Mouse (Mus musculus) neural tube, embryonic 10.5 days (tissue): ENCODE measurements around the gene Slc9a7.

Experiments used
- DNase-seq: peaks from one replicate; pipeline ENCODE4 v3.0.0-alpha.2; 2017; ENCODE audit warnings: low spot score; ENCODE audit errors: extremely low spot score

Gene Slc9a7

DNA sequence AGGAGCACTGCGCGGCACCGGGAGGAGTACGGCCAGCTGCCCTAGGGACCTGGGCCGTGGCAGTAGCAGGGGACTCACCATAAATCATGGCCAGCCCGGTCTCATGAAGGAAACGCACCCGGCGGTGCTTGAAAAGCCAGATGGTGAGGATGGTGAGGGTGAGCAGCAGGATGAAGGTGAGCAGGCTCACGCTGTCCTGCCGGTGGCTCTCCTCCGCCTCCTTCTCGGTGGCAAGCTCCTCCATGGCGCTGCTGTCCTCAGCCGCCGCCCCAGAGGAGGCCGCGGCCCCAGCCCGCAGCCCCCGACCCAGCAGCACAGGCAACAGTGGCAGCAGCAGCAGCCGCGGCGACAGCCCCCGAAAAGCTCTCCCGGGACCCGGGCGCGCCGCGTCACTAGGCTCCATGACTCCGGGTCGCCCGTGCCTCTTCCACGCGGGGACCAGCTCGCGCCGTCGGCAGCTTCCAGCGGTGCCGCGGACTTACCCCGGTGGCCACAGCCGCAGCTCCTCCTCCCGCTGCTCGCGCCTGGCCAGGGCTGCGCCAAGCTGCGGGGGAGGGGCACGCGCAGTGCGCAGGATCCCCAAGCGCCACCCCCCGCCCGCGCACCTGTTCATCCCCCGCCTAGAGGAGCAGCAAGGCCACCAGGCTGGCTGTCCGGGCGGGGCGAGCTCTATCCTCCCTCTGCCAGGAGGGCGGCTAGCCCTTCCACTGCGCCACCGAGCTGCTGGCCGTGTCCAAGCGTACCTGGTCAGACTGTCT, at the start of gene Slc9a7:
TSS of gene Slc9a7 (minus strand) at position 526 of the 758 bp plus-strand sequence.
- DNase-seq: peak; percentile 50

DNA sequence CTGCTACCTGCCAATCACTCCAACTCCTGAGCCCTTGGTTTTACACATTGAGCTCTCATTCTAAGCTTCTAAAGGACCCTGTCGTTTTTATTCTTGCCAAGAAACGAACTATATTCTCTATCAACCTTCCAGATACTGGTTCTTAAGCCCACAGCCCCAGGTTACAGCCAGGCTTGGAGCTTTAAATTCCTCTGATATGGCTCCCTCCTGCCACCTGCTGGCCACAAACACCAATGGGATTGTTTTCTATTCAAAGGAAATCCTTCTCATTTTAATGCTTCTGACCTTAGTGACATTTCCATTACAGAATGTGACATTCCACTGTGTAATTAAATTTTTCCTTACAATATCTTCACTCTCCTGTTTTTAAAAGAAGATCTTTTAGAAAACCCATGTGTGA, 44.1 kb upstream of the Slc9a7 start:
- DNase-seq: peak; percentile 17

DNA sequence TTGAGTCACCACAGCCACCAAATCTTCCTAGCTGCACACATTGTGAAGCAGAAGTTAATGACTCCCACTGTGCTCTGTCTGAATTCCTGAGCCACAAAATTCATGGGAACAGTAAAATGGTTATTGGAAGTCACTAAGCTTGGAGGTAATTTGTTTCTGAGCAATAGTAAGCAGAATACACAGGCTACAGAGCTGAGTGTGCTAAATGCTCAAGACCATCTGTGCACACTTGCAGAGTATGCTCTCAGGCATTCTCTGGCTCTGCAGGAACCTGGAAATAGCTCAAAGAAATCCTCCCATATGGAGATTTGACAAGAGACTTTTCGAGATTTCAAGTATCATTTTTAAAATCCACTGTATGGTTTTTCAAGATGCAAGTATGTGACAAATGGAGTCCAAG, 41.1 kb upstream of the Slc9a7 start:
- no peak for DNase-seq

DNA sequence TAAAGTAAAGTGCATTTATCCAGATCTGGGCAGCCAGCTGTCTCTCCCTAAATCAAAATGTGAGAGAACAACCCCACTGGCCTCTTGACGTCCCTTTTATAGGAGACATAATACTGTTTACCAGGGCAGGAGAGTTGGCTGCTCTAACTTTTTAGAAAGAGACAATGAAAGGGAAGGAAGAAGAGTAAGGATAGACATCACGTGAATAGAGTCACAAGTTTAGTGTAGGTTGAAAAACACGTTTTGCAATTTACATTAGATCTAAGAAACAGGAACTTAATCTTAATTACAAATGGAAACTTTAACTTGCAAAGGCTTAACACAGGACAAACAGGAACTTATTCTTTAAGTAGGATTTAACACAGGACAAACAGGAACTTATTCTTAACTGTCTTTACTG, 15.6 kb upstream of the Slc9a7 start:
- DNase-seq: no peak

DNA sequence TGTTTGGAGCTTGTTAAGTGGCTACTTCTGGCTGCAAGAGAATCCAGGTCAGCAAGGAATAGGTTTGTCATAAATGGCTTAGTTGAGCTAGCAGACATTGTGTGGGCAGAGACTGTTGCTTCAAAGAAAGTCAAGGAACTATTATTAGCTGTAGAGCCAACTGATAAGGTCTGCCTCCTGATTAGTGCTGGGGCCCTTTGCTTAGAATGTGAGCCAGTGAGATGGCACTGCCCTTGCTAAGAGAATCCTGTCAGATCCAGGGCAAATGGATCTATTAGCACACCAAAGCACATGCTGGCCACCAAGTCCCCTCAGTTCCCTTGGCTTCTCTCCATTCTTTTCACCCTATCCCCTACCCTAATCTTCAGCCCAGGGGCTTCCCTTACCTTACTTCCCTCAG, 14.3 kb upstream of the Slc9a7 start:
- DNase-seq: no peak

DNA sequence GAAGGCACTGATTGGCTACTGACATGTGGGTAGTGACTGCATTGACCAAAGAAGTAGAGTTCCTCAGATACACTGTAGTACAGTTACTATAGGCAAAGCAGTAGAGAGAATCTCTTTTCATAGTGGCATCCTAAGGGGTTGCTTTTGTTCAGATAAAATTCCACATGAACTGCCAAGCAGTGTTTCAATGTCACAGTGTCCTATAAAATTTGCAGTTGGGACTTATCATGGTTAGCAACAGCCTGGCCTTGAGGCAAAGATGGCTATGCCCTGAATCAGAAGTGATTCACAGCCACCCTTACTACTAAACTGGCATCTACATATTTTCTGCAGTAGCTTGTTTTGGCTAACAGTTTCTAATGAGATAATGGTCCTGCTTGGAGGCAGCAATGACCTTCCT, 11.7 kb upstream of the Slc9a7 start:
- DNase-seq: no peak

DNA sequence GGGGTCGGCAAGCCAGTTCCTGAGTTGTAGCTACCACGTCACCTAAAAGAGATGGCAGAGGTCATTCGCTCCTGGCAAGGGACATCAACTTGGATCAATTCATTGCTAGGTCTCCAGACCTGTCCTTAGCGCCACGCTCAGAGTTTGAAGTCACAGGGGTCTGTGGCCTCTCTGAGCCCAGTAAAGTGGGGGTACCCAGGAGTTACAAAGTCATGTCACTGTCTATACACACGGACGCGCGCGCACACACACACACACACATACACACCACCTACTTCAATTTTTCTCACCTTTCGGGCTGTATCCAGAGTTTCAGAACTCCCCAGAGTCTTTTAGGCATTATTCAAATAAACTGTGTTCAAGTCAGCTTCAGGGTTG, 422 bp upstream of the Slc9a7 start:
- no peak for DNase-seq

DNA sequence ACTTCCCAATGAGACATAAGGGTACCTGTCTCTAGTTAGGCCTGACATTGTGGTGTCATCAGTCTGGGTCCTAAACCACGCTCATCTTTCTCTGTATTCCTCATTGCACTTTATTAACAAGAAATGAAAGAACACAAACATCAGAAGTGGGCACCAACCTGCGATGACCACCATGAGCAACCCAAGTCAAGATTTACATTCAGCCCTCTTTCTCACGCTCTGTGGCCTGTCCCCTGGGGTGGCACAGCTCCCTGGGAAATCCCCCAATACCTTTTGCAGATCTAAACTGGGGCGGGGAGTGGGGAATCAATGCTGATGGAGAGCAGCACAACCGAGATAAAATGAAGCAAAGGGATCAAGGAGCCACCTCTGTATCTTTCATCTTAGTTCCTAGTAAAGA, 892 bp downstream of the Slc9a7 start:
- peak; percentile 12 for DNase-seq

DNA sequence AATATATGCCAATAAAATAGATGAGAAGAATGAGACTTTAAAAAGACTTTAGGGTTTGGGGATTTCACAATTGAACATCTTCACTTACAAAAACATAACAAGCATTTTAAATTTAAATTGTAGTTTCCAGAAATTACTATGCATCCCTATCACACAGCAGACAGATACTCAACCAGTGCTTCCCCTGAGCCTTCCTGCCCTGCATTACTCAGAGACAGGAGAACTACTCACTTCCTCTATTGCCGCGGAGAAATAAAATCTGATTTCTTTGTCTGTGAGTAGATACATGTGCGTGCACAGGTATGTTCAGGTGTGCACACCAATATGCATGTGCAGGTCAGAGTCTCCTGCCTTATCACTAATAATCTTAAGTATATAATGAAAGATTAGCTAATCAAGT, 2.9 kb downstream of the Slc9a7 start:
- no peak for DNase-seq

DNA sequence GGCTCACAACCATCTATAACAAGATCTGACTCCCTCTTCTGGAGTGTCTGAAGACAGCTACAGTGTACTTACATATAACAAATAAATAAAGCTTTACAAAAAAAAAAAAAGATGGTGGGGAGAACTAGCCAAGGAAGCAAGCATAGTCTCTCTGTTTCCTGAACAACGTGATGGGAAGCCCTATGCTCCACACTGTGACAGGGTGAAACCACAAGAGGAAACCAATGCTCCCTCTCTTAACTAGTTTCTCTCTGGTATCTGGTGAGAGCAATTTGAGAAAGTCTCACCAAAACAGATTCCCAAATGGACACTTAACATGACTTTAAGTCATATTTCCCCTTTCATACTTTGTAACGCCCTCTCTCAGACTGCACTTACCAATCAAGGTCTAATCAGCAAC, 5.4 kb downstream of the Slc9a7 start:
- DNase-seq: no peak

DNA sequence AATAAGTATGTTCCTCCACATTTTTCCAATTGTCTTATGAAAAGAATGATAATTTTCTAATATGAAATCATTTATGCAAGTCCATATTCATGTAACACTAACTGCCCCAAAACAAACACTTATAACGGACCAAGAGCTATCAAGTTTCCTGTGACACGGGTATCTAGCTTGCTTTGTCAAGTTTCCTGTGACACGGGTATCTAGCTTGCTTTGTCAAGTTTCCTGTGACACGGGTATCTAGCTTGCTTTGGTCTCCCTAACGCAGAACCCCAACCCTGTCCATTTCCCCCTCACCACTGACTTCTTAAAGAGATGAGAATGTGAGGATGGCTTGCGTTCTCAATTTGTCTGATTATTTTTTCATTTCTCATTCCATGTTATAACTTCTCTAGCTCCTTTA, 12.2 kb downstream of the Slc9a7 start:
- no peak for DNase-seq

DNA sequence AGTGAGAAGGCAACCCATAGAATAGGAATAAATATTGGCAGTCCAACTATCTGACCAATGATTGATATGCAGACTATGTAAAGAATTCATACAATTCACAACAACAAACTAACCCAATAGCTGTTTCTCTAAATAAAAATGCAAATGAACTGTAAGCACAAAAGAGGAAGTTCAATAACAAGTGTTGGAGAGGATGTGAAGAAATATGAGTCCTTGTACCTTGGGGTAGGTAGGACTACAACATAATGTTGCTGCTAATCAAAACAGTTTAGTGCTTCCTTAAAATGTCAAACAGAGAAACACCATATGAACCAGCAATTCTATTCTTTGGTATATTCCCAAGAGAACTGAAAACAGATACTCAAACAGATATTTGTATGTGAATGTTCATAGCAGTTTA, 17.8 kb downstream of the Slc9a7 start:
- no peak for DNase-seq

DNA sequence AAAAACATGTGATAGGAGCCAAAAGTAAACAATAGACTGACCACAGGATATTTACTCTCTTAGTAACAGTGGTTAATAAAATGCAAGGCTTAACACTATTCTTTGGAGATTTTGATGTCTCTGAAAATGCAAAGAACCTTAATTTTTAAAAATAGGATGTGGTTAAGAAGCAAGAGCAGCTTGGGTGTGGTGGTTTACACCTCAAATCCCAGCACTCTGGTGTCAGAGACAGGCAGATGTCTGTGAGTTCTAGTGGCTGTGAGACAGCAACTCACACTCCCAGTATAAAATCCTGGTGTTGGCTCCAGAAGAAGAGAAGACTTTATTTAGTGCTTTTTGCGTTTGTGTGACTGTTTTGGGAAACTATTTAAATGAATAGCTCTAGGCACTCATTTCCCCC, 19.6 kb downstream of the Slc9a7 start:
- DNase-seq: no peak

DNA sequence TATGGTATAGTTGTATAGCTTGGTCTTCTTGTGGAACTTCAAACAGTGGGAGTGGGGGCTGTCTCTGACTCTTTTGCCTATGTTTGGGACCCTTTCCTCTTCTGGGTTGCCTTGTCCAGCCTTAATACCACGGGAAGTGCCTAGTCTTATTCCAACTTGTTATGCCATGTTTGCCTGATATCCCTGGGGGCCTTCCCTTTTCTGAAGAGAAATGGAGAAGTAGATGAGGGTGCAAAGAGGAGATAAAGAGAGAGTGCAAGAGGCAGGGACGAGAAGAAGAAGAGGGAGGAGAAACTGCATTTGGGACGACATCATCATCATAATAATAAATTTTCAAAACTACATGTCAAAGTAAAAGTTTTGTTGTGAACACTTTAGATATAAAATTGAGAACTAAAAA, 21.6 kb downstream of the Slc9a7 start:
- DNase-seq: no peak

DNA sequence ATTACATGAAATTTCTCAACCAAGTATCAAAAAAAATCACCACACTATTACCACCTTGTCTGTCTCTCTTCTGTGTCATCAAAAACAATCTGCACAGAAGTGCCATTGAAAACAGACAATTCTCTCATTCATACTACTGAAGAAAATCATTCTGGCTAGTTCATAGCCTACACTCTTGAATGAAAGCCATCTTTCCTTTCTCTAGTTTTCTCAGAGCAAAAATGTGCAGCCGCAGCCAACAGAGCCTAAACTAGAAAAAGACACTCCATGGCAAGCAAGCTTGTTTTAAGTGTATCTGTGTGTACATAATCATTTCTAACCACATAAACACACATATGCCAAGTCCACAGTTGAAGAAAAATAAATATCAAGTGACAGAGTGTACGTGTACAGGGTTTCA, 27.2 kb downstream of the Slc9a7 start:
- DNase-seq: no peak

DNA sequence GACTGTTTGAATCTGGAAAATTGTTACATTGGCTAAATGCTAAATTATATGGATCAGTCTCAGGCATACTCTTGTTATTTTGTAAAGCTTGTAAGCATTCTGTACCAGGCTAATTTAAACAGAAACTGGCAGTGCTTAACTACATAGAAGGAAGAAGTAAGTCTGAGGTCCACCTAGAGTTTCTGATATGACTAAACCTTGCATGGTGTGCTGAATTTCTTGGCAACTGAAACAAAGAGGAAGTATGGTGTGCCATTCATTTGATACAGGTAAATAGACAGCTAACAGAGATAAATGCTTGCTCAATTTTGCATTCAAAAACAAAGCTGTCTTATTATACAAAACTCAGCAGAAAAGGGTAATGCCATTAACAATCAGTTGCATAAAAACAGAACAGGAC, 63.5 kb downstream of the Slc9a7 start:
- DNase-seq: no peak

DNA sequence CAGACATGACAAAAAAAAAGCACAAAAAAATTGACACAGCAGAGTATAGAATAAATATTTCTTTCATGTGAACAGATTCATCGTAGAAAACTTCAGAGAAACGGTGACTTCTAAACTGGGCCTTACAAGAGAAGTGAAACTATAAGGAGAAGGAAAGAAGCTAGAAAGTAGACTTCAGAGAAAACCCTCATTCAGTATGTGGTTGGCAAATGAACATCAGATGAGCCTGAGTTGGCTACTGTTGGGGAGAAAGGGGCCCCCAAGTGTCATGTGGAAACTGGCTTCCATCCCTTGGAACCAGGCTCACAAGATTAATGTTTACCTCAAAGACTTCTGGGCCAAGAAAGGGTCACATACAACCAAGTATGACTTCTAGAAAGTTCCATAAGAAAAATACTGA, 70.1 kb downstream of the Slc9a7 start:
- no peak for DNase-seq

DNA sequence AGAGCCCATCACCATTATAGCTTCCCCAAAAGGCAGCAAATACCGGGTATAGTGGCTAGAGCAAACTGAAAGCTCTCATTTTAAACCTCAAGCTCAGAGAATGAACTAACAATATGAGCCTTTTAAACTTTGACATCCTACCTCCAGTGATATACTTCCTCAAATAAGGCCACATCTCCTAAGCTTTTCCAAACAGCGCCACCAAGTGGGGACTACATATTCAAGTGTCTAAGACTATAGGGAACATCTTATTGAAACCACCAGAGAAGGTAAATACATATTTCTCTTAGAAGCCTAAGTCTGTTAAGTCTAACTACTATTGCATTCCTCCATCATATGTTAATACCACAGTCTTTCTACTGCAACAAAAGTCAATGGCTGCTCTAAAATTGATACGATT, 106.0 kb downstream of the Slc9a7 start:
- no peak for DNase-seq

DNA sequence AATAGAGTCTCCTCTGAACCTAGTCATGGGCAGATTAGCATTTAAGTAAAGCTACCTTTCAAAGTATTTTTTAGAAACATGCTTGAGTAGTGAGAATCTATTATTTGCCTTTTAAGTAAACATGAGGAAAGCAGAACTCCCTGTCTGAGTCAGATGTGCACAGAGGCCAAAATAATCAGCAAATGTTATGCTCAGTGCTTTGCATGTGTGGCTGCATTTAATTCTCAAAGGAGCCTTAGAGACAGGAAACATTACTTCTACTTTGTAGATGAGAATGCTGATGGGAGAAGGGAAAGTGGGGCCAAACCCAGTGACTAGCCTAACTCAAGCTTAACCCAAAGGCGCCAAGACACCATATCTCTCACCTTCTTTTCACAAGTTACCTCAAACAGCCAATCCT, 114.8 kb downstream of the Slc9a7 start:
- DNase-seq: no peak

DNA sequence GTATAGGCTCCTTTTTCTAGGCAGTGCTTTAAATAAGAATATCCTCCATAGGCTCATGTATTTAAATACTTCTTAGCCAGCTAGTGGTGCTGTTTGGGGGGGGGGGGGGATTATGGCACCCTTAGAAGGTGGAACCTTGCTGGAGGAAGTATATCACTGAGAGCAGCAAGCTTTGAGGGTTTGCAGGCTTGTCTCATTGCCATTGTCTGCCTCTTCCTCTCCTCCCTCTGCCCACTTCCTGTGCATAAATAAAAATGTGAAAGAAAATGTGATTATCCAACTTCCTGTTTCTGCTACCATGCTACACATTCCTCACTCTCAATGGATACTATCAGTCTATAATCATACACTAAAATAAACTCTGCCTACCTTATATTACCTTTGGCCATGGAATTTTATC, 123.2 kb downstream of the Slc9a7 start:
- no peak for DNase-seq

DNA sequence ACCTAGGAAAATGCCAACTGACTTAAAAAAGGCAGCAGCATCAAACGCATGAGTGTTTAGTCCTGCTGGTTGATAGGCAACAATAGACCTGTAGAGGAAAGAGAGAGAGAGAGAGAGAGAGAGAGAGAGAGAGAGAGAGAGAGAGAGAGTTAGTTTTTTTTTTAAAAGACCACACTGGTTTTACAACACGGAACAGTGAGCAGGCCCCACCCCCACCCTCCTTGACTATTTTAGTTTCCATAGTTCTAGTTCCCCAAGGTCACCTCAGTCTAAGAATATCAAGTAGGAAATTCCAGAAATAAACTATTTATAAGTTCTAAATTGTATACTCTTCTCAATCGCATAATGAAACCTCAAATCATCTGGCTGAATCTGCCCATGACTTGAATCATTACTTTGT, 126.6 kb downstream of the Slc9a7 start:
- DNase-seq: no peak

DNA sequence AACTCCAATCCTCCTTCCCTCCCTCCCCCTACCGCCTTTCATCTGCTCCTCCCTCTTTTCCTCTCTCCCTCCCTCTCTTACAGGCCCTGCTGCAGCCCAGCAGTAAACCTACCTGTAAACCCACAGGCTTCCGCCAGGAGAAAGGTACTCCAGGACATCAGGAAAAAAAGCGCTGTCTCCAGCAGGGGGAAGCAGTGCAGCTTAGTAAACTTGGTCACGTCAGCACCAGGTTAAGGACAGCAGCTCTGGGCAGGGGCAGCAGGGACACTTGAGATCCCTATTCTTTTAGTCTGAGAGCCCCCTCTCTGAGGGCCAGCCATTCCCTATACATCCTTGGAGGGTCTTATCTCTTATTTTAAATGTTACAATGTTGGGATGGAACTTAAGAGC, 129.3 kb downstream of the Slc9a7 start:
- DNase-seq: peak; percentile 24

DNA sequence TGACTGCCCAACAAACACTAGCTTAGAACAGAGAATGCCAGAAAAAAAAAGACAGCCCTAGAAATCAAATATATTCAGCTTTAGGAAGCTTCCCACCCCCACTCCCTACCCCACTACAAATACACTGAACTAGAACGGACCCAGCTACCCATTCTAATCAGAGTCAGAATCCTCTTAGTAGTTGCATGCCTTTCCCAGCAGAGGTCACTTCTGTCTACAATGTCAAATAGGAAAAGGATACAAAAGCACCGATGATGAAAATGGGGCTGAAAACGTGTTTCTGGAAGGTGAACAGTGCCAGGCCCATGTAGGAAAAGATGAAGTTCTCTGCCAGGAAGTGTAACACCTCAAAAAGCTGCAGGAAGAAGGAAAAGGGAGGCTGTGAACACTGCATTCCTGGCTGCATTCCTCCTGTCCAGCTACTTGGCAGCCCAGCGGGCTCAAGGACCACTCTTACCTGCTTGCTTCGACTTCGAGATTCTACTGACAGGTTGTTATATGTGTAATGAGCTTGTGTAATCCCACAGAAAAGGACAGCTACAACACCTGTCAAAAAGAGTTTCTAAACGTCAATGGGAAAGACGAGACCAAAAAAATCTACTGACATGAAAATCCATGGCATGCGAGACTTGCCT, 129.8 kb downstream of the Slc9a7 start:
- no peak for DNase-seq
